Mouse (Mus musculus) testis, adult 2 months (tissue): ENCODE measurements at regions not wholly inside any gene's neighbourhood (a gene's known extent, or its start where the extent isn't known, plus 50 kb on each side); places are given as distances from the start of the nearest gene placed in this dataset.

Experiments used
- H3K27ac ChIP-seq: fragments of 200-500 bp; 2 replicates; pipeline ENCODE4 v1.5.1; 2012; ENCODE audit warnings: low read depth, low read length; ENCODE audit not compliant: control insufficient read depth, insufficient read depth
- H3K27me3 ChIP-seq: fragments of 200-500 bp; 2 replicates; pipeline ENCODE4 v1.6.1; 2012; ENCODE audit warnings: mild to moderate bottlenecking, low read length, moderate library complexity; ENCODE audit not compliant: control insufficient read depth, insufficient read depth
- H3K36me3 ChIP-seq: fragments of 200-500 bp; 2 replicates; pipeline ENCODE4 v1.6.1; 2012; ENCODE audit warnings: mild to moderate bottlenecking, low read length; ENCODE audit not compliant: control insufficient read depth, insufficient read depth
- H3K4me1 ChIP-seq: fragments of 200-500 bp; 2 replicates; pipeline ENCODE4 v1.6.1; 2012; ENCODE audit warnings: low read length; ENCODE audit not compliant: control insufficient read depth, insufficient read depth
- H3K4me3 ChIP-seq: fragments of 200-500 bp; 2 replicates; pipeline ENCODE4 v1.5.1; 2012; ENCODE audit warnings: low read depth, mild to moderate bottlenecking, low read length, moderate library complexity, mixed read lengths; ENCODE audit not compliant: control insufficient read depth
- CTCF ChIP-seq: fragments of 200-500 bp; IDR thresholded peaks from 2 replicates; pipeline ENCODE4 v1.5.1; 2012; ENCODE audit warnings: low read depth, mild to moderate bottlenecking, inconsistent platforms, low read length, moderate library complexity; ENCODE audit not compliant: control insufficient read depth, insufficient read depth, insufficient replicate concordance
- POLR2A ChIP-seq: fragments of 200-500 bp; IDR thresholded peaks from 2 replicates; pipeline ENCODE4 v1.6.1; 2012; ENCODE audit warnings: low read depth, mild to moderate bottlenecking, inconsistent platforms, low read length, moderate library complexity; ENCODE audit not compliant: control insufficient read depth

DNA sequence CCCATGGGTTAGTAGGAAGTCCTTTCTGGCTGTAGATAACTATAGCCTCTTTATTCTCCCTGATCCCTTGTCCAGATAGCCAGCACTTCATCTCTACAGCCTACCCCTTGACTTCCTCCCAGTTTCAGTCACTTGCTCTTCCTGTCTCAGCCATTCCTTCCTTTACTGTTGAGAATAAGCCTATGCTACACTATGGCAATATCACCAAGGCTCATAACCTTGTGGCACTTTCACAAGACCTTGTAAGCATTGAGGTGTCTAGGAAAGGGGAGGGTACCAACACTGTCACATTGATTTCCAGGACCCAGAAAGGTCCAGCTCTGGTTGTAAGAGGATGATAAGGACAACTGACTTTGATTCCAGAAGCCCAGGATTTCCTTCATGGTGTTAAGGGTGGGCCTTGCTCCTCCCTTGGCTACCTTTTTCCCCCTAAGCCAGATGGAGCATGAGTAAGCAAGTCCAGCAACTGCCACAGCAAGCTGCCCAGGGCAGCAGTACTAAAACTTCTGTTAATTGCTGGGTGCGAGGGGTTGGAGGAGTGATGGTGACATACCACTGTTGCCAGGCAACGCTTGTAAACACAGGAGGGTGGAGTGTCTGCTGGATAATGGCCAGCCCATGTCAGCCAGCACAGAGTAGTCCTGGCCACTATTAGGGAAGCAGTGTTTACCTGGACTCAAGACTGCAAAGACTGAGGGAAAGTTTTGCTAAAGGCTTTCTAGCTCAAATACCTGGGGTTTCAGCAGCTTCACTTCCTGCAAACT lies 75.7 kb downstream of the Ankrd16 start:
- Histone ChIP-seq H3K36me3 (no peaks in the 10 kb centered on the region), H3K27me3 (no peaks in the 10 kb centered on the region), H3K4me1 (no peaks in the 10 kb centered on the region), H3K27ac (no peak overlapping the region), H3K4me3 (peak overlapping the region; percentile 16)
- TF ChIP-seq POLR2A (peak; percentile 52; the same call in 1 of the 2 replicates), CTCF (no peak)

DNA sequence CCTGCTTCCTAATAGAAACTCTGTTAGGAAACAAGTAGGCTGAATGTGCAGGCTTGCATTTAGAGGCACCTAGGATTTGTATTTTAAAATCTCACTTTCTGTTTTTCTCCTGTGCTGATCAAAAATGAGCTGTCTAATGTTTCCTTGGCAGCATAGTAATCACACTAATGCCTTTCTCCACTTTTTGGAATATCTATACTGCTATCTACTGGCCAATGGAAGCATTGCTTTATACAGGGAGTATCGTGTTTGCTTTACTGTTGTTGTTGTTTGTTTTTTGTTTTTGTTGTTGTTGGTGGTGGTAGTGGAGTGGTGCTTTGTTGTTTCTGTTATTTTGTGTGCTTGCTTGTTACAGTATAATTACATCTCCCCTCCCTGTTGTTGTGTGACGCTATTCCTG lies 92.3 kb downstream of the Ankrd16 start:
- no peak for TF ChIP-seq POLR2A
- Histone ChIP-seq H3K36me3 (no peaks in the 10 kb centered on the region), H3K27me3 (no peaks in the 10 kb centered on the region), H3K4me3 (no peak overlapping the region), H3K4me1 (no peaks in the 10 kb centered on the region), H3K27ac (no peak overlapping the region)

DNA sequence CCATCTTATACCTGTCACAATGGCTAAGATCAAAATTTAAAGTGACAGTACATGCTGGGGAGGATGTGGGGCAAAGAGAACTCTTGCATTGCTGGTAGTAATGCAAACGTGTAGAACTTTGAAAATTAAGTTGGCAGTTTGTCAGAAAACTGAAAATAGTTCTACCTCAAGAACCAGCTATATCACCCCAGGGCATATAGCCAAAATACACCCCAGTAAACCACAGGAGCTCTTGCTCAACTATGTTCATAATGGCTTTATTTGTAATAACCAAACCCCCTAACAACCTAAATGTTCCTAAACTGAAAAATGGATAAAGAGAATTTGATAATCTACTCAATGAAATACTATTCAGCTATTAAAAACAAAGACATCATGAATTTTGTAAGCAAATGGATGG lies 102.3 kb downstream of the Ankrd16 start:
- H3K27me3 ChIP-seq, result no peaks in the 10 kb centered on the region
- no peak overlapping the region for H3K27ac ChIP-seq
- TF ChIP-seq CTCF (no peak), POLR2A (no peak)
- no peak overlapping the region for H3K4me3 ChIP-seq
- H3K36me3 ChIP-seq, result no peaks in the 10 kb centered on the region
- no peaks in the 10 kb centered on the region for H3K4me1 ChIP-seq

DNA sequence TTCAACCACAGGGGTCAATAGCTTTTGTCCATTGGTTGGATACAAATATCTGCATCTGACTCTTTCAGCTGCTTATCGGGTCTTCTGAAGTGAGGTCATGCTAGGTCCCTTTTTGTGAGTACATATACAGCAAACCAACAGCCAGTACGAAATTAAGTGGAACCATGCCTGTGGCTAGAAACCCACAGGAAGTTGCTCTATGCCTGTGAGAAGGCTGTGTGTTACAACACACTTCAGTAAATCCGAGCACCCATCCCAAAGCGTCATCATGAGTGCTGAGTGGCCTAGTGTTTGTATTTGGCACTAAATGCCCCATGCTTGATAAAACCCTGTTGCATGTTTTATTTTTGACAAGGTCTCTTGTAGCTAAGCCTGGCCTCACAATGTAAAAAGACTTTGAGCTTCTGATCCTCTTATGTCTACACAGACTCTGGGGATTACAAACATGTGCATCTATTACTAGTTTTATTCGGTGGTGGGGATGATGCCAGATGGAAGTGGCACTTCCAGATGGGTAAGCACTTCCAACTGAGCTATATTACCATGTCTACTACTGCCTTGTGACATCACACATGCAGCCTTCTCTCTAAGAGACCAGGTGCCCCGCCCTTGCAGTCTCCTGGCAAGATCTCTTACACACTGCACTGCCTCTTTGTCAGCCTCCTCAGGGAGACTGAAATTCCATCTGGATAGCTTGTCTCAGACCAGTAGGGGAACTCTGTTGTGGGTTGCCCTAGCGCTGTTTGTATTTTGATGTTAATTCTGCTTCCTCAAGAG lies 117.3 kb downstream of the Ankrd16 start:
- H3K27ac ChIP-seq, result peak overlapping the region; percentile 26
- peak overlapping the region; percentile 48; the same call in 1 of the 2 replicates for H3K4me3 ChIP-seq
- peaks cover 3% of the 10 kb centered on the region; the same call in 1 of the 2 replicates for H3K4me1 ChIP-seq
- TF ChIP-seq POLR2A, result peak; percentile 21; the same call in 1 of the 2 replicates
- no peak for TF ChIP-seq CTCF
- no peaks in the 10 kb centered on the region for H3K27me3 ChIP-seq
- no peaks in the 10 kb centered on the region for H3K36me3 ChIP-seq

DNA sequence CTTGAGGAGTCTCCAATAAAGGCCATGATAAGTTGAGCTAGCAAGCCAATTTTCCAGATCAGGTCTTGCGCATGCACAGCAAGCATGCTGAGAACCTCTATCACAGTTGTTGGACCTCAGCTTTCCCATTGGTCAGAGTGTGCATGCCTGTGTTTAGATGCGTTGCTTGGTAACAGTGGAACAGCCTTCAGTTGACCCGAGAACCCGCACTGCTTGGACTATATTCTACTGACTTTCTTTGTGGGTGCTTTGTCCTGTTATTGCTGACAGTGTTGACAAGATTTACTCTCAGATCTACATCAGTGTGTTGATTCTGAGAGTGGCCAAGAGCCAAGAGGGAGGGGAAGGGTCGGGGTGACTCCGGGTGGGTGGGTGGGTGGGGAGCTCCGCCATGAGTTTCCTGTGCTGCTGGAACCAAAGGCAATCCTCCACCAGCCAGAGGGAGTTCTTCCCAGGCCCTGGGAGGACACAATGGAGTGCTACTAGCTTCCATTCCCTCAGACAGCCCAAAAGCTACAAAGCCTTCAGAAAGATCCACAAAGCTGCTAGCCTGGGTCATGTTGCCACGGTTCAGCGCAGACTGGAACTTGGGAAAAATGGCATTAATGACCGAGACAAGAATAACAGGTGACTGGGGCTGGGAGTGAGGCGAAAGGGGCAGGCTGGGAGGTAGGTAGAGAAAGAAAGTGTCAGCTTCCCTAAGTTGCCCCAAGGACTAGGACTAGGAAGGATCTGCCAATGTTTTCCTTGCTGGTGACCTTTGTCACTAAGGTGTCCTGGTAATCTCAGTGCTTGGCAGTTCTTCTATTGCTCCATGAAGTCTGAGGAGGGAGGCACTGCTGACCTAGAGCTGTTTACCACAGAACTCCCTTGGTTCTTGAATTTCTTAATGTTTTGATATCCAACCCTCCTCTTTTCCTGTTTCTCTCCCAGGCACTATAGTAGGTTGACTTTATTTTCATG lies 122.3 kb downstream of the Ankrd16 start:
- peaks cover 3% of the 10 kb centered on the region; the same call in 1 of the 2 replicates for H3K4me1 ChIP-seq
- no peaks in the 10 kb centered on the region for H3K36me3 ChIP-seq
- TF ChIP-seq CTCF (no peak), POLR2A (peak; percentile 40; the same call in 1 of the 2 replicates)
- peak overlapping the region; percentile 72 for H3K4me3 ChIP-seq
- H3K27me3 ChIP-seq, result no peaks in the 10 kb centered on the region
- H3K27ac ChIP-seq, result no peak overlapping the region

DNA sequence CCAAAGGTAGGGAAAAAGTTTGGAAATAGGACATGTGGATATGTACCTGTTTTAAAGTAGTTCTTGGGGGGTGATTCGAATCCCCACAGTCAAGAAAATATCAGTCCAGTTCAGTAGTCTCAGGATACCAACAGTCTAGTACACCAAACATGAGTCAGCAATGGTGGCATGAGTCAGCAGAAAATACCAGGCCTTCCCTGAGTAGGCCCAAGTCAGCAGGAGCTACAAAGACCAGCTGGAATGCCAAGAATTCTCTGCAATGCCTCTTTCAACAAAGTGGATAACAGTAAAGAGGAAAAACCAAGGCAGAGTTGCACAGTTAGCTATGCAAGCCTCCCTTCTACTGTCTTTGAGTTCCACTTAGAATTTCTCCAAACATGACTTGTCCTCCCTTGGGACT lies 137.1 kb downstream of the Ankrd16 start:
- Histone ChIP-seq H3K36me3 (no peaks in the 10 kb centered on the region), H3K27me3 (no peaks in the 10 kb centered on the region), H3K4me1 (no peaks in the 10 kb centered on the region), H3K4me3 (no peak overlapping the region), H3K27ac (no peak overlapping the region)
- TF ChIP-seq CTCF (no peak), POLR2A (no peak)
